Mouse (Mus musculus) limb, embryonic 10.5 days (tissue): Measurements from ENCODE around the gene Sds. TPM values are rescaled to one million over a fixed set of nuclear protein-coding genes. Genes with fewer than 3 reads are reported as not detected.

ENCODE experiments used
- DNase-seq: peaks from one replicate; pipeline ENCODE4 v3.0.0-alpha.2; 2017; ENCODE audit warnings: low spot score
- H3K27ac ChIP-seq: fragments of 300-500 bp; sonication (generic); 2 replicates; pipeline ENCODE4 v1.5.1; 2016; ENCODE audit warnings: mild to moderate bottlenecking
- H3K27me3 ChIP-seq: fragments of 300-500 bp; sonication (generic); 2 replicates; pipeline ENCODE4 v1.6.1; 2016; ENCODE audit warnings: low read depth, mild to moderate bottlenecking; ENCODE audit not compliant: poor library complexity, severe bottlenecking
- H3K36me3 ChIP-seq: fragments of 300-500 bp; sonication (generic); 2 replicates; pipeline ENCODE4 v1.6.1; 2016; ENCODE audit warnings: mild to moderate bottlenecking, moderate library complexity
- H3K4me1 ChIP-seq: fragments of 300-500 bp; sonication (generic); 2 replicates; pipeline ENCODE4 v1.6.1; 2016
- H3K4me3 ChIP-seq: fragments of 300-500 bp; sonication (generic); 2 replicates; pipeline ENCODE4 v1.5.1; 2016; ENCODE audit warnings: mild to moderate bottlenecking, moderate library complexity
- H3K9me3 ChIP-seq: fragments of 300-500 bp; sonication (generic); replicated peaks from 2 replicates; pipeline ENCODE4 v1.6.1; 2016; ENCODE audit warnings: mild to moderate bottlenecking
- WGBS: fragments of 180-500 bp; shearing (Covaris S2); methylation state at CpG from one replicate; pipeline ENCODE4 v1.1.7; 2016; 5-methylcytosine and 5-hydroxymethylcytosine counted together
- polyA plus RNA-seq: library from polyadenylated mRNA; unstranded; fragments of >200 nt; fragmentation: Nextera tagmentation; extraction: Ambion mirVana; gene quantifications from 2 replicates; pipeline ENCODE4 v1.2.1, GENCODE M21; 2016

Gene Sds
- polyA plus RNA-seq, 1 experiment from 2014 or later, result not detected

DNA sequence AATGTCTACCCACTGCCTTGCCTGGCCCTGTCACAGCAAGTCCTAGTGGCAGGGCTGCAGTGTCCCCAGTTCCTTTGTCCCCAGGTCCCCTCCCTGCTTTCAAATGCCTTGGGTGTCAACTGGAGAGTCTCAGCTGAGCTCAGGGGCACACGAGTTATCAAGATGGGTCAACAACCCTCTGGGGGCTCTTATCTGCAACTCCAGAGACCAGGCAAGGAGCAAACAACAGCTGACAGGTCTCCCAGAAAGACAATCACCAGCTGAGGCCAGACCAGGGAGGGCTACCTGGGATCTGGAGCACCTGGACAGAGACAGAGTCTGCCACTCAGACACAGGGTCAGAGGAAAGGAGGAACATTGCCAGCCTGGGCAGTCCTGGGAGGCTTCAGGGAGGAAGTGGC lies 20.1 kb upstream of the Sds start:
- Histone ChIP-seq H3K9me3 (no peaks in the 10 kb centered on the region), H3K27me3 (peaks cover 66% of the 10 kb centered on the region), H3K4me3 (no peak overlapping the region), H3K36me3 (no peaks in the 10 kb centered on the region), H3K4me1 (peaks cover 14% of the 10 kb centered on the region), H3K27ac (no peak overlapping the region)
- WGBS, result 34% methylated on average over 1 of the region's 1 CpGs
- no peak for DNase-seq

DNA sequence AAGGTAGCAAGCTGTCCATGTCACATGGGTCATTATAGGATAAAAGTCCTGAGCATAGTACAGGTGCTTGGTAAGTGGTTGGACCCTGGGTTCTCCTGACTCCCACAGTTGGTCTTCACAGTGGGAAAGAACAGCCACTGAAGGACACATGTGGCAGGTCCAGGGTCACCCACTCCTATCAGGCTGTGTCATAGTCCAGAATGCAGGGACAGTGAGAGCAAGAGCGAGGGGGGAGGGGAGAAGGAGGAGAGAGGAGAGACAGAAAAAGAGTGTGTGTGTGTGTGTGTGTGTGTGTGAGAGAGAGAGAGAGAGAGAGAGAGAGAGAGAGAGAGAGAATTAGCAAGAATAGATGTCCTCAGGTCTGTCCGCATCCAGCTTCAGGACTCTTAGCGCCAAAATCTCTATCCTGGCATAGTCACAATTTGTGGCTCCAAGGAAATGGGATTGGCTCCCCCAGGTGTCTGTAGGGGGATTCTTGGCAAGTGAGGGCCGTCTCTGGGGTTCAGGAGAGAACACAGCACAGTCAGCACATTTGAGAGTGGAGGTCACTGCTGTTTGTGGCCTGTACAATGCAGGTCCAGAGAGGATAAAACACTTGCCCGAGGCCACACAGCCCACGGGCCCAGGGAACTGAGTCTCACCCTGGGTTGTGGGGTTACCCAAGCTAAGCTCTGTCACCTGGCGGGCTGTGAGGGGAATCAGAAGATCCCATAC lies 19.3 kb upstream of the Sds start:
- H3K9me3 ChIP-seq, result no peaks in the 10 kb centered on the region
- H3K36me3 ChIP-seq, result no peaks in the 10 kb centered on the region
- peaks cover 73% of the 10 kb centered on the region for H3K27me3 ChIP-seq
- 57% methylated on average over 7 of the region's 7 CpGs for WGBS
- H3K4me3 ChIP-seq, result no peak overlapping the region
- peaks cover 14% of the 10 kb centered on the region for H3K4me1 ChIP-seq
- no peak overlapping the region for H3K27ac ChIP-seq
- DNase-seq, result no peak

DNA sequence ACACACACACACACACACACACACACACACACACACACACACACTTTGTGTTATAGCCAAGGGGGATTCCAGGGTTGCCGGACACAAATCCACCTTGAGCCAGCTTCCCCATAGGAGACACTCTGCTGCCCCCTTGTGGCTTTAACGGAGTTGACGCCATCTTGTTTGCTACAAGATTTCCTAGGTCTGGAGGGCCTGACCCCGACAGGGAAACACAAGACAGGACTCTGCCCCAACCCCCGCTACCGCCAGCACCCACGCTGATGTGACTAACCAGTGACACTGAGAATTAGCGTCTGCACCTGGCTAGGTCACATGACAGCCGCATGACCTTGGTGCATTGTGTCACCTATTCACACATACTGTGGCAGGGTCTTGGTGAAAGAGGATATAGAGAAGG lies 18.7 kb upstream of the Sds start:
- WGBS, result 8% methylated on average over 9 of the region's 9 CpGs
- no peak overlapping the region for H3K4me3 ChIP-seq
- peaks cover 14% of the 10 kb centered on the region for H3K4me1 ChIP-seq
- H3K9me3 ChIP-seq, result no peaks in the 10 kb centered on the region
- peak; percentile 89 for DNase-seq
- no peak overlapping the region for H3K27ac ChIP-seq
- H3K27me3 ChIP-seq, result peaks cover 79% of the 10 kb centered on the region
- no peaks in the 10 kb centered on the region for H3K36me3 ChIP-seq

DNA sequence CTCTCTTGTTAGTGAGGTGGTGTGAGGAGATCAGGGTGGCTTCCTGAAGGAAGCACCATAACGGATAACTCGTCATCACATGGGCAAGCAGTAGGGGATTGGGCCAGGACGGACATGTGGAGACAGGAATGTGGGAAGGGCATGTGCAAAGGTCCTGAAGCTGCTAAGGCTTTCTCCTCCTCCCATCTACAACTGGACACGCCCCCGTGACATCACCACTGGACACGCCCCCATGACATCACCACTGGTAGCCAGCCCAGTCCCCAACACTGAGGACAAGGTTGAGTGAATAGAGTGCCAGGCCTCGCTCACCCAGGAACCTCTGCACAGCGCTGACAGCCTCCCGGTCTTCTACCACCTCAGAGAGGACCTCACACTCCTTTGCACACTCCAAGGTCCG lies 17.2 kb upstream of the Sds start:
- WGBS, result 77% methylated on average over 10 of the region's 10 CpGs
- Histone ChIP-seq H3K4me1 (peaks cover 17% of the 10 kb centered on the region), H3K36me3 (no peaks in the 10 kb centered on the region), H3K27me3 (peaks cover 78% of the 10 kb centered on the region), H3K27ac (no peak overlapping the region), H3K9me3 (no peaks in the 10 kb centered on the region), H3K4me3 (no peak overlapping the region)
- no peak for DNase-seq

DNA sequence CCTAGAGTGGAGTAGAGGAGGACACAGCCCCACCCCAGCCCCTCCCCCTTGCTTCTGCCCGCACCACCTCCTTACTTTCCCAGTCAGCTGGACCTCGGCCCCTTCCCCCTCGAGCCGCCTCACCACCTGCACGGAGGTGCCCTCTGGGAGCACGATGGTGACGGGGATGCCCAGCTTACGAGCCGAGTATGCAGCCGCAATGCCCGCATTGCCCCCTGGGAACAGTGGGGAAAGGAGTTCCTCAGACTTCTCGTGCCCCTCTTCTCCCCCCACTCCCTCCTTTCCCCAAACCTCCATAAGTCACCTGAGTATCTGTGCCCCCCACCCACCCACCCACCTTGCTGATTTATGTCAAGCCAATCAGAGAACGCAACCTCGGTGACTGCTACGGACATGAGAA lies 14.4 kb upstream of the Sds start:
- no peak for DNase-seq
- Histone ChIP-seq H3K4me3 (no peak overlapping the region), H3K9me3 (no peaks in the 10 kb centered on the region), H3K27ac (no peak overlapping the region), H3K27me3 (peaks cover 52% of the 10 kb centered on the region), H3K4me1 (peaks cover 13% of the 10 kb centered on the region), H3K36me3 (no peaks in the 10 kb centered on the region)
- WGBS, result 75% methylated on average over 15 of the region's 15 CpGs

DNA sequence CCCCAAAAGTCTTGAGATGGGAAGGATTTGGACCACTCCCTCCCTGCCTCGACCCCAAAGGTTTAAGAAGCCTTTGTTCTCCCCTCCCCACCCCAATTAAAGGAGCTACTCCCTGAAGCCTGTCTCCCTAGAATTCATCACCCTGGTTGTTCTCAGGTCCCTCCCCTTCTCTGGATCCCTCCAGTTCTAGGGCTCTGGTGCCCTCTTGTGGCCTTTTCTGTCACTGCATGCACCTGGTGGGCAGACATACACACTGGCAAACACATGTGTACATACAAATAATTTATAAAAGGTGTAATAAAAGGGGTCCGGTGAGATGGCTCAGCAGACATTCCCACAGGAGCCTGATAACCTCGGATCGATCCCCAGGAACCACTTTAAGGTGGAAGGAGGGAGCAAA lies 12.0 kb upstream of the Sds start:
- H3K4me3 ChIP-seq, result no peak overlapping the region
- 73% methylated on average over 4 of the region's 4 CpGs for WGBS
- no peaks in the 10 kb centered on the region for H3K36me3 ChIP-seq
- H3K27me3 ChIP-seq, result peaks cover 39% of the 10 kb centered on the region
- H3K27ac ChIP-seq, result no peak overlapping the region
- H3K4me1 ChIP-seq, result peaks cover 11% of the 10 kb centered on the region
- H3K9me3 ChIP-seq, result no peaks in the 10 kb centered on the region
- peak; percentile 45 for DNase-seq

DNA sequence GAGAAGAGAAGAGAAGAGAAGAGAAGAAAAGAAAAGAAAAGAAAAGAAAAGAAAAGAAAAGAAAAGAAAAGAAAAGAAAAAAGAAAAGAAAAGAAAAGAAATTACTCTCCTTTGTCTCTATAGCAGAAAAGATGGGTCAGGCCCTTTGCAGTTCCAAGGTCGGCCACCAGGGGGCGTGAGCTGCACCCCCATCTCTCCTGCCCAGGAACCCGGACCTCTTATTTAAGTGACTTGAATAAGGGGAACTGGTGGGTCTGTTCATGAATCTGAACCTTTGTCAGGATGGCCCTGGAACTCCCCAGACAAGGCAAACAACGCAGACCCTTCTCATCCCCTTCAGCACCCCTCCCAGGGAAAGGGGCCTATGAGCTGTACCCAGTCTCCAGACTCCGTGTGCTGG lies 11.3 kb upstream of the Sds start:
- 47% methylated on average over 5 of the region's 5 CpGs for WGBS

DNA sequence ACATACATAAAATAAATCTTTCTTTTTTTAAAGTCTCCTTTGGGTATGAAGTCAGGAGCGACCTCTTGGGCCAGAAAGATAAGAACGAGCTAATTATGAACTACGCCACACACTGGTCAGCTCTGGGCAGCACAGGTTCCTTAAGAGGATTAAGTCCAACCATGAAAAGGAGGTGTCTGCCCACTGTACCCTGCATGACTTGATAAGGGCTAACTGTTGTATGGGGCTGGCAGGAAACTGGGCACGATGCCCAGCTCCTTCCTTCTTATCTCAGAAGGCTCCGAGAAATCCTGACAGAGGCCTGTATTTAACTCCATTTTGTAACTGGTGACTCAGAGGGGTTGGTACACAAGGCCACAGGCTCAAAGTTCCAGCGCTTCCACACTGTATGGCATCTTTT lies 10.5 kb upstream of the Sds start:
- Histone ChIP-seq H3K27ac (no peak overlapping the region), H3K4me1 (peaks cover 11% of the 10 kb centered on the region), H3K27me3 (peaks cover 25% of the 10 kb centered on the region), H3K4me3 (no peak overlapping the region), H3K36me3 (no peaks in the 10 kb centered on the region), H3K9me3 (no peaks in the 10 kb centered on the region)
- DNase-seq, result no peak
- WGBS, result 93% methylated on average over 6 of the region's 6 CpGs

More for the DNA sequence above, 11.3 kb upstream of the Sds start:
- H3K4me3 ChIP-seq, result no peak overlapping the region
- no peaks in the 10 kb centered on the region for H3K36me3 ChIP-seq
- no peaks in the 10 kb centered on the region for H3K9me3 ChIP-seq
- peaks cover 11% of the 10 kb centered on the region for H3K4me1 ChIP-seq
- no peak overlapping the region for H3K27ac ChIP-seq
- peak; percentile 49 for DNase-seq
- peaks cover 33% of the 10 kb centered on the region for H3K27me3 ChIP-seq

DNA sequence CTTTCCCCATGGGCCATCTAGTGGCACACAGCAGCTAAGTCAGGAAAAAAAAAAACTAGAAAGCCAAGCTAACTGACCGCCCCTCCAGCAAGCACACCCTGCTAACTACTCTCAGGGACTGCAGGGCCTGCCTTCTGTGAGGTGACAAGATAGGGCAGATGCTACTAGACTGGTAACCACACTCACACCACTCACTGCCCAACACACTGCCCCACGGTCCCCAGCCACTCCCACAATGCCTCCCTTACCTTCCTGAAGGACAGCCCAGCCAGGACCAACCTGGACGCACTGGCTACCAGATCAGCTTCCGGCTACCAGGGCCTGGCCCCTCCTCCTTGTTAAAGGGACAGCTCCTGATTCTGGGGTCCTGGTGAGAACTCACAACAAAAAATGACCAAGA lies 9.3 kb upstream of the Sds start:
- H3K27me3 ChIP-seq, result peaks cover 14% of the 10 kb centered on the region
- peak overlapping the region; percentile 35 for H3K4me3 ChIP-seq
- no peaks in the 10 kb centered on the region for H3K9me3 ChIP-seq
- no peak overlapping the region for H3K27ac ChIP-seq
- 3% methylated on average over 4 of the region's 4 CpGs for WGBS
- H3K4me1 ChIP-seq, result peaks cover 20% of the 10 kb centered on the region
- DNase-seq, result peak; percentile 41
- no peaks in the 10 kb centered on the region for H3K36me3 ChIP-seq

DNA sequence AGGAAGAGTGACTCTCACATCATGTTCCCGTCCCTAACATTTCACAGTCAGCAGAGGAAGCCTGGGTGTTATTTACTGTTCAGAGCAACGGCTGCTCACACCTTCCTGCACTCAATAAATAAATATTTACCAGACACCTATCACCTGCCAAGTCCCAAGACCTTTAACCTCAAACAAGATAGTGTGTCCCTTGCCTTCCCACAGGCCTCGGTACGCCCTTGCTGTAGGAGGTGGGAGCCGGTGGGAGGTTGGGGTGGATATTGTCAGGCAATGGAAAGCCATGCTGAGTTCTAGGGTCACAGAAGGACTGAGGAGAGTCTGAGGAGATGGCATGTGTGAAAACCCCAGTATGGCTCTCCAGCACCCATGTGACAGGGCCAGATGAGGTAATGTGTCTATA lies 8.0 kb upstream of the Sds start:
- no peak for DNase-seq
- no peak overlapping the region for H3K4me3 ChIP-seq
- peaks cover 17% of the 10 kb centered on the region for H3K4me1 ChIP-seq
- no peaks in the 10 kb centered on the region for H3K36me3 ChIP-seq
- no peaks in the 10 kb centered on the region for H3K9me3 ChIP-seq
- H3K27me3 ChIP-seq, result 0 out of 2 replicates have a peak, but pooled peaks cover under 1% of the 10 kb centered on the region
- 78% methylated on average over 5 of the region's 5 CpGs for WGBS
- H3K27ac ChIP-seq, result no peak overlapping the region

DNA sequence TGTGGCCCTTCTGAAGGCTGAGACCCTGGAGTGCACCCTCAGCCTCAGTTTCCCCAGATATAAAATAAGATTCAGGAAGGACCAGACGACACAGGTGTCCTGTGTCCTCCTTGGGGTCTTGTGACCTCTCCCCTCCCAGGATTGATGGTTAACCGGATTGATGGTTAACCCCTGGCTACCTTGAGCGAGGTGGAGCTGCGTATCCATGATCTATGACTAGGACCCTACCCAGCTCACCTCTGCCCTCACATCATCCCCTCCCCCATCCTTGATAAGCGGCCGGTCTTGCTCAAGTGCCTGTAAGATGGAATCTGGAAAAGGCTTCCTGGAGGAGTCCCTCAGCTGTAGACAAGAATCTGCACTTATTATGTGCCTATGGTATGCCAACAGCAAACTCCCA lies 7.5 kb upstream of the Sds start:
- no peak for DNase-seq
- no peaks in the 10 kb centered on the region for H3K9me3 ChIP-seq
- no peak overlapping the region for H3K4me3 ChIP-seq
- no peaks in the 10 kb centered on the region for H3K36me3 ChIP-seq
- H3K27me3 ChIP-seq, result no peaks in the 10 kb centered on the region
- peaks cover 17% of the 10 kb centered on the region for H3K4me1 ChIP-seq
- H3K27ac ChIP-seq, result no peak overlapping the region
- WGBS, result 89% methylated on average over 6 of the region's 6 CpGs

DNA sequence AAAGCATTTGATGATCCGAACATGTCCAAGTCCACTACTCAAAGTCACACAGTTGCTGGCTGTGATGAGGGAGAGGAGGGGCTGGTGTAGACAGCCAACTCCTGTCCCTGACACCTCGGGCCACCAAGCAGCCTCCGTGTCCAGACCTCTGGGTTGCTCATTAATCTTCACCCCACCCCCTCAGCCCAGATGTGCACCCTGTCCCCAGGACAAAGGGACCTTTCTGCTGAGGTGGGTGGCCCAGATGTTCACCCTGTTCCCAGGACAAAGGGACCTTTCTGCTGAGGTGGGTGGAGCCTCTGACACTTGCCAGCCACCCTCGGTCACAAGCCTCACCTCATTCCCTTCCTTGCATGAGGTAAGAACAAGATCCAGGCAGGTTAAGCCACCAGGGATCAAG lies 4.8 kb upstream of the Sds start:
- Histone ChIP-seq H3K9me3 (no peaks in the 10 kb centered on the region), H3K27me3 (peaks cover 5% of the 10 kb centered on the region; the same call in 1 of the 2 replicates), H3K4me3 (no peak overlapping the region), H3K4me1 (peaks cover 23% of the 10 kb centered on the region), H3K36me3 (no peaks in the 10 kb centered on the region), H3K27ac (no peak overlapping the region)
- DNase-seq, result no peak
- WGBS, result 48% methylated on average over 4 of the region's 4 CpGs

DNA sequence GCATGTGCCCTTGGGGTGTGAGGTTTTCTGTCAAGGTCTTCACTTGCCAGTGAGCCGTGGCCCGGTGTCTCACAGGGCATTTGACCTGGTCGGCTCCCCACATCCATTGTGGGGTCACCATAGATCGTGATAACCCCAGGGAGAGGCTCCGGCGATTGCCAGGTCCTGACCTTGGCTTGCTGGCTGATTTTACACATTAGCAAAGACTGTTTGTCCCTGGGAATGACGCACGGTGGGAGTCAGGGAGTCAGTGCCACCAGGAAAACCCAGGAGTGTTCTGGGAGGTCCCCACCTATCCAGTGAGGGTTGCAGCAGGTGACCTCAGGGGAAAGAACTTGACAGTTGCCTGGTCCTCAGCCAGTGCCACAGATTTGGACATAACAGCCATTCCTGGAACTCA lies 3.6 kb upstream of the Sds start, which contains the start of gene Sdsl:
Sdsl (minus strand) TSS at position 41 of the 400 bp plus-strand sequence.
- Histone ChIP-seq H3K4me1 (peaks cover 16% of the 10 kb centered on the region), H3K9me3 (no peaks in the 10 kb centered on the region), H3K27me3 (peaks cover 15% of the 10 kb centered on the region), H3K36me3 (no peaks in the 10 kb centered on the region), H3K4me3 (no peak within 1 kb of the TSS), H3K27ac (no peak within 1 kb of the TSS)
- no peak for DNase-seq
- WGBS, result 79% methylated on average over 8 of the region's 8 CpGs

DNA sequence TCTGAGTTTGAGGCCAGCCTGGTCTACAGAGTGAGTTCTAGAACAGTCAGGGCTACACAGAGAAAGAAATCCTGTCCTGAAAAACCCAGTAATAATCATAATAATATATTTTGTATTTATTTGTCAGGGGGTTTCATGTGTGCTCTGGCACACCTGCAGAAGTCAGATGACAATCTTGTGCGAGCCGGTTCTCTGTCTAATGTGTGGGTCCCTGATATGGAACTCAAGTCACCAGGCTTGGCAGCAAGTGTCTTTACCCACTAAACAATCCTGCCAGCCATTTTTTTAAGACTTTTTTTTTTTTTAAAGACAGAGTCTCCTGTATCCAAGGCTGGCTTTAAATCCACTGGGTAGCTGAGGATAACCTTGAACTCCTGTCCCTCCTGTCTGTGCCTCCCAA lies 3.0 kb upstream of the Sds start:
- DNase-seq, result no peak
- peaks cover 16% of the 10 kb centered on the region for H3K4me1 ChIP-seq
- H3K9me3 ChIP-seq, result no peaks in the 10 kb centered on the region
- H3K36me3 ChIP-seq, result no peaks in the 10 kb centered on the region
- H3K4me3 ChIP-seq, result no peak overlapping the region
- 100% methylated on average over 2 of the region's 2 CpGs for WGBS
- no peak overlapping the region for H3K27ac ChIP-seq
- peaks cover 15% of the 10 kb centered on the region for H3K27me3 ChIP-seq
